Mouse (Mus musculus) thymus, adult 18-20 months (tissue): Measurements from ENCODE around the gene Gpr34.

Experiments
- DNase-seq, 2 experiments: peaks; one replicate each; pipeline ENCODE4 v3.0.0; 2022; ENCODE audit warnings: mixed read lengths in 2 of 2

Gpr34 gene

GRCm38 (mm10) chrX:13631599-13632283 is at the start of gene Gpr34:
Gpr34 (plus strand) TSS chrX:13632089.
- no peak for DNase-seq

- no peak for DNase-seq
These were observed 32.5 kb upstream of the Gpr34 start for GRCm38 (mm10) chrX:13599373-13599772.

DNA sequence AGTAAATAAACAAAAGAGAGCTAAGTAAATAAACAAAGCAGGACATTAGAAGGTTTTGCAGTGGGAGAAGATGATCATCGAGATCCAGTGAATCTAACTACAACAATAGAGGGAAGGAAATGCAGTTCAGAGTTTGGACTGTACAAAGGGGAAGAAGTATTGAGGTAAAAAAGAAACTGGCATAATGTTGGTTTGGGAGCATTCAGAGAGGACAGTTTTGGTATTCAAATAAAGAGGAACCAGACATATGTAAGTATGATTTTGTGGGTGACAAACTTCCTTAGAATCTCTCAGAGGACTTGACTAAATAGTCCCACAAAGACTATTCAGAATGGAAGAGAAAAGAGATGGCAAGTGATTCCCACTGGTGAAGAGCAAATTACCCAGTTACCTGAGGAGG is 31.9 kb upstream of the Gpr34 start:
- DNase-seq: no peak

GRCm38 (mm10) chrX:13606741-13607140 is 25.1 kb upstream of the Gpr34 start:
- no peak for DNase-seq

DNA sequence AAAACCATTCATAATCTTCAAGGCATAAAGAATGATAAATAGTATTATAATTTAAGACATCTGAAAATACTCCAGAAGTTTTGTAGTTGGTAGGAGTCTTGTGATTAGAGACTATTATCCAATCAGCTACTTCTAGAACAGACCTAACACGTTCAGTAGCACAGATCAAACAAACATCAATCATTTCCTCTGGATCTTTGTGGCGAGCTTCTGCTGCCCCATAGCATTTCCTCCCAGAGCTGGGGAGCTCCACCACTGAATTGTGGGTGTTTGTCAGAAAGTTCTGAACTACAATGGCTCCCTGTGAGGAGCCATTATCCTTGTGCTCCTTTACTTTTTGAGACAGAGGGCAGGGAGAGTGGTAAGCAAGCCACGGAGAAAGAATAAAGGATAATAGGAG is 24.1 kb upstream of the Gpr34 start:
- DNase-seq: no peak

DNA sequence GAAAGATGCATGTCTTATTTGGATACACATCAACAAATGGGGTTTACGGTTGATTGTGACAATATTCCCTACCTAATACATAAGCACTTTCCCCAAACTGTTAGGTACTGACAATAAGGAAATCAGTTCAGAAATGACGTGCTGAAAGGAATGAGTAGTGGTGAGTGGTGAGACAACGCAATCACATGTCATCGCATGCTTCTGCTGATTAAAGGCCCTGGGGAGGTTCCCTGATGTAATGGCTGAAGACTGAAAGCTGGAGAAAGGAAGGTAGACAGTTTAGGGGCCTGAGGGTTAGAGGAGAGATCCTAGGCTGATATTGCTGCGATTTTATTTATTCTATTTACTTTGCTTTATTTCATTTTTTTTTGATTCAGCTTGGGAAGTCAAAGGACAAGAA is 20.8 kb upstream of the Gpr34 start:
- no peak for DNase-seq

- DNase-seq: no peak
These were observed 19.8 kb upstream of the Gpr34 start for GRCm38 (mm10) chrX:13612115-13612514.

- DNase-seq: no peak
These were observed 15.2 kb upstream of the Gpr34 start for GRCm38 (mm10) chrX:13616726-13617125.

DNA sequence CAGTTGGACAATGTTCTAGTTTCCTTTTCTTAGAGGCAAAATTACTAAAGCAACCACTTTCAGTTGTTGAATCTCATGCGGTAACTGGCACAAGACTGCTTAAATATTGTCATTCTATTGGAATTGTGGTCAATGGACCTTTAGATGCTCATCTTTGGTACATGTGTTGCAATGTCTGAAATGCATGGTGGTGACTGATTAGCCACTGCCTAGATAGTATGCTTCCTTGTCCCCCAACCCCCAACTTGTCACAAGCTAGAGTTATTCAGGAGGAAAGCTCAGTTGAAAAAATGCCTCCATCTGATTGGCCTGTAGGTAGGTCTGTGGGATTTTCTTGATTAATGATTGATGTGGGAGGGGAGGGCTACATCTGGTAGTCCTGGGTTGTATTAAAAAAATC is 14.6 kb upstream of the Gpr34 start:
- no peak for DNase-seq

DNA sequence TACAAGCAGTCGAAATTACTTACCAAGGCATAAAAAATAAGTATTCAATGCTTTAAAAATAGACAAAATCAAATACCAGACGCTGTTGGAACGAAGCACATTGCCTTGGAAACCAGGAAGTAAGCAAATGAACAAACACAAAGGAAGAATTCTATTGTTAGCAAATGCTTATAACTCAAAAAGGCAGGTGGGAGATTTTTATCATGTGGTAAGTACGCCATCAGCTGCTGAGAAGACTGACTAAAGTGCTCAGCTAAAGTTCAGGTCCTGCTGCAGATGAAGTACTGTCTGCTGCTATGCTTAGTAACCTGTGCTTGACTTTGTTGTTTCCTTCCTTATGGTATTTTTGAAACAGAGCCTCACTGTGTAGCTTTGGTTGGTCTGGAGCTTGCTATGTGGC is 13.4 kb upstream of the Gpr34 start:
- DNase-seq: peak in 1 of 2 experiments; percentile 5

GRCm38 (mm10) chrX:13621473-13621872 is 10.4 kb upstream of the Gpr34 start:
- no peak for DNase-seq

DNA sequence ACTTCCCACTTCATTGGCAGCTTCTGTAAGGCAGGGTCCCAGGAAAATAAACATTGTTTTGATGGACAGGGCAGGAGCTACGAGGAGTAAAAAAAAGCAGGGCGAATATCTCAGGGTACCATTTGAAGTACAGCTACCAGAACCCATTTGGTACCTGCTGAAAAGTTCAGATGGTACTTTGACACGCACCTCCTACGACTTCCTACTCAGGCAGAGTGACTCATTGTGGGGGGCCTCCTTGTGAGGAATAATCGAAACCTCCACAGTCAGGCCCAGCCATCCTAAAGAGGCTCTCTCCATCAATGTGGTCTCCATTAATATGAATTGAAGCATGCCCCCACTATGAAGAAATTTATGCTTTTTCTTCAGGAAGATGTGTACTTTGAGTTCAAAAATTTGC is 9.2 kb upstream of the Gpr34 start:
- no peak for DNase-seq

- DNase-seq: no peak
These were observed 4.5 kb downstream of the Gpr34 start for GRCm38 (mm10) chrX:13636398-13636797.

DNA sequence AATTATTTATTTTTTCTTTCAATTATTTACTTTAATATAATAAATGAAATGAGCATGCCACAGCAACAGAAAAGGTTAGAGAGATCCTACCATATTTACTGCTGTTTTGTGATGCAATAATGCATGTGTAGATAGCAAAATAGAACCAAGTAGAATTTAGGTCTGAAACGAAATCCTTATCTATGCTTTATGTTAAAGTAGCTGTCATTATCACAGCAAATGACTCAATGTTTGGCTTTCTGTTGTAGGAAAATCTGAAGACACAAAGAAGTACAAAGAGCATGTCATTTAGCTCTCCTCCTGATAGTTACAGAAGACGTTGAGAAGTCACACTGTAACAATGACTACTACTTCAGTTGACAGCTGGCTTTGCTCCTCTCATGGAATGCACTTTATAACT is 7.0 kb downstream of the Gpr34 start:
- no peak for DNase-seq

DNA sequence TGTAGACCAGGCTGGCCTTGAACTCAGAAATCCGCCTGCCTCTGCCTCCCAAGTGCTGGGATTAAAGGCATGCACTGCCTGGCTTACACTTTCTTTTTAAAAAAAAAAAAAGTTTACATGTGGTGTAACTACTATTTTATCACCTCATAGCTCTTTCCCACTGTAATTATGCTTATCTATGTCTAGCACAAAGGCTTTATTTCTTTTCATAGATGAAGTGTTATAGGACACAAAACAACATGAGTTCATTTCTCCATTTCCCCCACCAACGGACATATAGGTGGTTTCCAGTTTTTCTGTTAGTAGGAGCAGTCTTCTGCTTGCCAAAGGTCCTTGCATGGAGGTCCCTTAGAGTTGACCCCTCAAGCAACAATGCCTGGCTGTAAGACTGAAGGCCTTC is 20.0 kb downstream of the Gpr34 start:
- DNase-seq: no peak

GRCm38 (mm10) chrX:13652291-13652690 is 20.4 kb downstream of the Gpr34 start:
- no peak for DNase-seq

DNA sequence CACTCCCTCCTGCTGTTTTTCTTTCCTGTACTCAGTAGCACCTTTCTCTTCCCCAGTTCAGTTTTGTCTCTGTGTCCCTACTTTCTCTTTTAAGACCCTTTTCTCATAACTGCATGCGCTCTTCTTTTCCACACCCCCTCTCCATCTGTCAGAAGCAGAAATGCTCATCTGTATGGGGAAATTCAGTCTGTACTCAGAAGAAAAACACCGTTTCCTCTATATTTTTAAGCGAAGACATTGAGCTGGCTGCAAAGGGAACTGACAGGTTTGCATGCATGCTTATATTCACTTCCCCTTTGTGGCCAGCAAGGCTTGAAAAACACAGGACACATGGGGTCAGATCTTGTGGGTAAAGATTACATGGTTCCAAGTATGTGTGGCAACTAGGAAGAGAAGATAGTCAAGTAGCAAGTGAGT is 23.1 kb downstream of the Gpr34 start:
- no peak for DNase-seq

- DNase-seq: no peak
These were observed 24.0 kb downstream of the Gpr34 start for GRCm38 (mm10) chrX:13655906-13656305.

GRCm38 (mm10) chrX:13656721-13657120 is 24.8 kb downstream of the Gpr34 start:
- DNase-seq: no peak

- no peak for DNase-seq
These were observed 26.8 kb downstream of the Gpr34 start for GRCm38 (mm10) chrX:13658616-13659140.

- DNase-seq: no peak
These were observed 27.5 kb downstream of the Gpr34 start for GRCm38 (mm10) chrX:13659201-13659890.

DNA sequence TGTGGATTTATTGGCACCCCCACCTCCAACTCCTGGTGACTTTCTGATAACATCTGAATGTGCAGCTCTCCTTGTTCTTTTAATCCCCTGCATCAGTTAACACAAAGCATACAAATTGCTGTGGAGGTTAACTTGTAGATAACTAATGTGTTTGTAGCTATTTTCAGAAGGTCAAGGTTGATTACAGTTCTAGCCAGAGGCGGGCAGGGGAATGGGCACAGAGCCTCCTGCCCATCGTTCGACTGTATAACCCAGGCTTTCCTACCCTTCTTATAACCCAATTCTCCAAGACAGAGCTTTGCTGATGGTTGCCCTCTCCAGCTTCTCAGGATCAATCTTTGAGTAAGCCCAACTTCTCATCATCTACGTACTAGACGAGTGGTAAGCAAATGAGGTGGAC is 29.2 kb downstream of the Gpr34 start, which contains the start of gene Gpr82:
TSS of gene Gpr82 (plus strand) at position 301 of the 400 bp plus-strand sequence.
- DNase-seq: no peak

- no peak for DNase-seq
These were observed 37.0 kb downstream of the Gpr34 start for GRCm38 (mm10) chrX:13668867-13669266.

DNA sequence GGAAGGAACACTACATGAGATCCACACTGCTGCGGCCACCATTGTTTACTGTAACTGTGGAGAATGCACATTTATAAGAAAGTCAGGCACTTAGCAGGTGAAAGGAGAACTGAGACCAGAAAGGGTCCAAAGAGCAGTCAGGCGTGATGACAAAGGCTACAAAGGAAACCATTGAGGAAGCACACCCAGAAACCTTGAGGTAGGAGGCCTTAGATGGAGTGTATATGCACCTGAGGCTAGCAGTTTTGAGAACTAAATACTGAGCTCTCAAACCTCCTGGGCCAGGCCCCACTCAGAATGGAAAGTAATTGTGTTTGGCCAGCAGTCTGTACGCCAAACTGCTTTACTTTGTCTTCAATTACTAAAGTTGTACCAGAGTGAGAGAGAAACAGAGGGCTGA is 38.5 kb downstream of the Gpr34 start:
- DNase-seq: no peak
